In the genomic region with DNA sequence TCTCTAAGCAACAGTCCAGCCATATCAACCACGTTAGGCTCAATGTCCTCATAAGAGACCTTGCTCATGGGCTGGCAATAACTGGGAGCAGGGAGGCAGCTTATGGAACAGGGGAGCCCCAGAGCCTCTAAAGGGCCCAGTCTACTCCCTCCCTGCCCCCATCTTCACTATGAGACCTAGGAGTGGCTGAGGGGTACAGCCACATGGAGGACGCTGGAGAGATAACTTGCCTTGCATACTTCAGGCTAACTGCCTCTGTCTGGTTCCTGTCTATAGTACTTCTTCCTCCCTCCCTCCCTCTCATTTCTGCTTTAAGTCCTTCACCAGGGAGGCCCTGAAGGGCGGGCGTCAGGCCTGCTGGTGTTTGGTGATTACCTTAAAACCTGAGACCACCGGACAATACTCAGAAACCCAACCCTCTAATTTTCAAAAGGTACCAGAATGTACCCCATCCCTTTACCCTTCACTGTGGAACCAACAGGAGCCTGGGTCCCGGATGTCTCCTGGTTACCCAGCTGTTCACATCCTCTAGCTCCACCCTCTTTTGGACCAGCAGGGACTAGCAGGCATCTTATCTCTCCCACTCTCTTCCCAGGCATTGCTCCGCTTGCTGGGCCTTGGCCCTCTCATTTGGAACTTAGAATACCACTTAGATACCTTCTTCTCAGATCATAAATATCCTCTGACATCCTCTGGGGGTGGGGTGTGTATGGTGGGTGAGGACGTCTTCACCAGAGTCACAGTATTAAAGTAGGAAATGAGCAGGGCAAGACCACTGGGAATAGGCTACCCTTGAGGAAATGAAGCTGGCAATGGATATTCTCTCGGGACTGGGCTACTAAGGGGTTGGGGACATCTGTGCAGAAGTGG, we compare ENCODE assay signal across 11 mouse cellular contexts. TPM values are rescaled to one million over a fixed set of nuclear protein-coding genes. Genes with fewer than 3 reads are reported as not detected.
A peak's percentile ranks its signal among the peaks of the same experiment; 100 is the strongest.
DNase-seq lines count a peak whose midpoint lies in the region; ATAC-seq and TF ChIP-seq lines count a peak whose summit lies in the region.
"Had no signal": no experiment of that assay in that cellular context is flagged by ENCODE, and none has a peak within 500 bp of the region (broad histone marks: within the 10 kb centered on the region; RNA-seq: fewer than 3 reads in every experiment).

No protein-coding gene starts in this region.

- ATAC-seq in hindbrain, embryonic 13.5 days (ENCODE audit: low FRiP score): no peak
- no peak for ATAC-seq in erythroblast, adult 5-6 weeks (replicated peaks; ENCODE audit: low FRiP score, poor library complexity, severe bottlenecking)
- no peak for ATAC-seq in inflammation-experienced regulatory T-cells, adult 6 months
- no peak for ATAC-seq in forebrain, embryonic 11.5 days (replicated peaks; ENCODE audit: low FRiP score)

- no peak for TF ChIP-seq RAD21 in CH12.LX (IDR thresholded peaks at IDR 0.05; ENCODE audit: low read depth, low read length)

- 82% methylated on average over 9 of the region's 9 CpGs for WGBS in hindbrain, embryonic 13.5 days
- WGBS in hindbrain, embryonic 10.5 days: 82% methylated on average over 9 of the region's 9 CpGs
- 90% methylated on average over 9 of the region's 9 CpGs for WGBS in liver, adult 2 months
- 81% methylated on average over 9 of the region's 9 CpGs for WGBS in forebrain, embryonic 11.5 days

- no peak for TF ChIP-seq CTCF in CH12.LX (conservative IDR thresholded peaks at IDR 0.05 in 1 of 2, IDR thresholded peaks at IDR 0.05 in 1 of 2; ENCODE audit: low read depth in 2 of 2, low read length in 2 of 2)
- TF ChIP-seq CTCF in bone marrow macrophage, adult 2 months (IDR thresholded peaks at IDR 0.05; ENCODE audit: low read depth, low read length): no peak
- TF ChIP-seq CTCF in liver, adult 2 months (IDR thresholded peaks at IDR 0.05; ENCODE audit: low read depth, low read length): no peak

- no peaks in the 10 kb centered on the region for H3K9me3 ChIP-seq in hindbrain, embryonic 13.5 days
- no peaks in the 10 kb centered on the region for H3K9me3 ChIP-seq in hindbrain, embryonic 10.5 days
- no peaks in the 10 kb centered on the region for H3K9me3 ChIP-seq in CH12.LX (replicated peaks; ENCODE audit: low read length)
- no peaks in the 10 kb centered on the region for H3K9me3 ChIP-seq in forebrain, embryonic 11.5 days (ENCODE audit: control insufficient read depth, low read length)

- dilution Hi-C loops in CH12.LX (cut with MboI; ENCODE audit: extremely low pct_ligation_motif_present, extremely low pct_unique_long_range_greater_than_20kb, low sequenced_read_pairs): no loop called here

- peak overlapping the region; percentile 82; the same call in 1 of the 2 replicates for H3K4me2 ChIP-seq in hindbrain, embryonic 13.5 days
- H3K4me2 ChIP-seq in CH12.LX (ENCODE audit: insufficient read depth, low read depth, poor library complexity, severe bottlenecking): peak overlapping the region; percentile 53; the same call in 1 of the 2 replicates
- no peak overlapping the region for H3K4me2 ChIP-seq in forebrain, embryonic 11.5 days (ENCODE audit: low read depth, low read length, severe bottlenecking)

- H3K4me1 ChIP-seq in hindbrain, embryonic 13.5 days (replicated peaks): peaks cover 42% of the 10 kb centered on the region
- peaks cover 56% of the 10 kb centered on the region for H3K4me1 ChIP-seq in hindbrain, embryonic 10.5 days (replicated peaks)
- peaks cover 36 to 73% of the 10 kb centered on the region in 2 experiments for H3K4me1 ChIP-seq in CH12.LX (ENCODE audit: control insufficient read depth in 1 of 2, insufficient read depth in 2 of 2)
- peaks cover 59% of the 10 kb centered on the region for H3K4me1 ChIP-seq in bone marrow macrophage, adult 2 months (ENCODE audit: control insufficient read depth, insufficient read depth, low read length)
- peaks cover 11% of the 10 kb centered on the region for H3K4me1 ChIP-seq in liver, adult 2 months (ENCODE audit: control insufficient read depth, insufficient read depth, low read length)
- H3K4me1 ChIP-seq in forebrain, embryonic 11.5 days (replicated peaks; ENCODE audit: control insufficient read depth, insufficient read depth, low read length): peaks cover 4% of the 10 kb centered on the region

- TF ChIP-seq EP300 in CH12.LX (IDR thresholded peaks at IDR 0.05; ENCODE audit: low read length): no peak

- no peak for TF ChIP-seq POLR2A in CH12.LX (IDR thresholded peaks at IDR 0.05; ENCODE audit: low read depth, low read length)
- no peak for TF ChIP-seq POLR2A in bone marrow macrophage, adult 2 months (IDR thresholded peaks at IDR 0.05; ENCODE audit: borderline replicate concordance, low read depth, low read length)
- TF ChIP-seq POLR2A in liver, adult 2 months (IDR thresholded peaks at IDR 0.05; ENCODE audit: extremely low read depth, insufficient read depth, low read length): no peak

- H3K27ac ChIP-seq in hindbrain, embryonic 13.5 days: no peak overlapping the region
- no peak overlapping the region for H3K27ac ChIP-seq in hindbrain, embryonic 10.5 days
- peak overlapping the region; percentile 78; the same call in 1 of the 2 replicates for H3K27ac ChIP-seq in CH12.LX (ENCODE audit: insufficient read depth, low read depth)
- peak overlapping the region; percentile 96 for H3K27ac ChIP-seq in bone marrow macrophage, adult 2 months (ENCODE audit: insufficient read depth, low read depth, low read length)
- H3K27ac ChIP-seq in liver, adult 2 months (replicated peaks; ENCODE audit: insufficient read depth, low read depth, low read length): peak overlapping the region; percentile 75
- no peak overlapping the region for H3K27ac ChIP-seq in forebrain, embryonic 11.5 days (ENCODE audit: low read depth, low read length)

- in situ Hi-C loops in CH12.LX (cut with MboI; ENCODE audit: low pct_ligation_motif_present, low pct_unique_long_range_greater_than_20kb, low sequenced_read_pairs): loop anchor here (10.0 kb wide), 1 partner anchor 205 kb away; the partner anchor contains the start of gene Fndc10

- no peak for DNase-seq in hindbrain, embryonic 10.5 days (ENCODE audit: low spot score)
- no peak for DNase-seq in CH12.LX (ENCODE audit: extremely low read depth)
- no peak for DNase-seq in liver, adult 2 months (ENCODE audit: extremely low read depth, low read depth, low spot score)
- no peak for DNase-seq in forebrain, embryonic 11.5 days (ENCODE audit: low spot score)
- DNase-seq: adrenal gland, postnatal 25 days had no signal

- peaks cover 29% of the 10 kb centered on the region for H3K79me2 ChIP-seq in CH12.LX (replicated peaks; ENCODE audit: control insufficient read depth, extremely low read depth, insufficient read depth, poor library complexity, severe bottlenecking)
- peaks cover 16% of the 10 kb centered on the region for H3K79me2 ChIP-seq in liver, adult 2 months (ENCODE audit: control insufficient read depth, insufficient read depth, low read length)

- H3K27me3 ChIP-seq in hindbrain, embryonic 13.5 days: no peaks in the 10 kb centered on the region
- no peaks in the 10 kb centered on the region for H3K27me3 ChIP-seq in hindbrain, embryonic 10.5 days (ENCODE audit: insufficient read depth, poor library complexity, severe bottlenecking)
- H3K27me3 ChIP-seq in CH12.LX (replicated peaks): no peaks in the 10 kb centered on the region
- H3K27me3 ChIP-seq in liver, adult 2 months (ENCODE audit: control insufficient read depth, insufficient read depth, low read length): no peaks in the 10 kb centered on the region
- H3K27me3 ChIP-seq in forebrain, embryonic 11.5 days (ENCODE audit: control insufficient read depth, insufficient read depth, low read length): no peaks in the 10 kb centered on the region

- no peaks in the 10 kb centered on the region for H3K36me3 ChIP-seq in hindbrain, embryonic 13.5 days
- H3K36me3 ChIP-seq in hindbrain, embryonic 10.5 days: no peaks in the 10 kb centered on the region
- peaks cover 0 to 4% of the 10 kb centered on the region in 2 experiments for H3K36me3 ChIP-seq in CH12.LX (replicated peaks in 1 of 2; ENCODE audit: control insufficient read depth in 1 of 2, insufficient read depth in 1 of 2, low read length in 1 of 2)
- no peaks in the 10 kb centered on the region for H3K36me3 ChIP-seq in liver, adult 2 months (ENCODE audit: control insufficient read depth, insufficient read depth, low read length)
- H3K36me3 ChIP-seq in forebrain, embryonic 11.5 days (ENCODE audit: control insufficient read depth, insufficient read depth, low read length): no peaks in the 10 kb centered on the region

- H3K4me3 ChIP-seq in hindbrain, embryonic 13.5 days: no peak overlapping the region
- no peak overlapping the region for H3K4me3 ChIP-seq in hindbrain, embryonic 10.5 days
- no peak overlapping the region for H3K4me3 ChIP-seq in CH12.LX (replicated peaks in 1 of 3; ENCODE audit: low read depth in 2 of 3, low read length in 2 of 3, poor library complexity in 1 of 3)
- H3K4me3 ChIP-seq in bone marrow macrophage, adult 2 months (ENCODE audit: insufficient read depth, low read length): no peak overlapping the region
- H3K4me3 ChIP-seq in liver, adult 2 months (ENCODE audit: insufficient read depth, low read depth, low read length): no peak overlapping the region
- H3K4me3 ChIP-seq in forebrain, embryonic 11.5 days (ENCODE audit: low read depth, low read length): no peak overlapping the region

- peak overlapping the region; percentile 100; the same call in 1 of the 2 replicates for H3K9ac ChIP-seq in hindbrain, embryonic 13.5 days
- no peak overlapping the region for H3K9ac ChIP-seq in CH12.LX (ENCODE audit: insufficient read depth, low read depth)
- H3K9ac ChIP-seq in liver, adult 2 months (ENCODE audit: low read depth, low read length): no peak overlapping the region
- H3K9ac ChIP-seq in forebrain, embryonic 11.5 days (ENCODE audit: low read length): no peak overlapping the region

RNA-seq across cellular contexts. Expression of gene Gnb1, which starts 1.8 kb away (rescaled TPM):
- polyA plus RNA-seq in hindbrain, embryonic 13.5 days (2015; fragmentation: Nextera tagmentation; extraction: Ambion mirVana): 1,012 and 1,052 TPM in 2 replicates
- 633 and 670 TPM in 2 replicates for polyA plus RNA-seq in hindbrain, embryonic 10.5 days (2016; fragmentation: Nextera tagmentation; extraction: Ambion mirVana)
- 106 and 134 TPM in 2 replicates for total RNA-seq in CH12.LX (2012; rRNA removed)
- total RNA-seq in CH12.LX (2014; rRNA removed): 72.8 and 88.0 TPM in 2 replicates
- polyA plus RNA-seq in CH12.LX (2012; ENCODE audit: insufficient read length, low read depth): 407 and 450 TPM in 2 replicates
- 383 and 389 TPM in 2 replicates for polyA plus RNA-seq in bone marrow macrophage, adult 2 months (2012; ENCODE audit: insufficient read depth, insufficient read length, missing spikeins)
- 26.5 and 40.1 TPM in 2 replicates for total RNA-seq in liver, adult 2 months (2014; rRNA removed)
- 140 and 143 TPM in 2 replicates for polyA plus RNA-seq in liver, adult 2 months (2012; rRNA removed)
- 42.4 and 62.8 TPM in 2 replicates for total RNA-seq in erythroblast, adult 5-6 weeks (2015; ENCODE audit: low replicate concordance)
- 18.8 and 34.2 TPM in 2 replicates for total RNA-seq in erythroblast, adult 5-6 weeks (2017; ENCODE audit: low replicate concordance)
- 100 to 1,000 TPM in 1 of 3 experiments, 10 to 100 TPM in 2; 86.6 to 332 (median 86.7) TPM for polyA plus RNA-seq in inflammation-experienced regulatory T-cells, adult 6 months (2017; shearing (Covaris generic))
- 745 and 764 TPM in 2 replicates for polyA plus RNA-seq in forebrain, embryonic 11.5 days (2014; fragmentation: Nextera tagmentation; extraction: Ambion mirVana)

RNA-seq across cellular contexts. Expression of gene Tmem52, which starts 20.4 kb away (rescaled TPM):
- not detected in 2 replicates for polyA plus RNA-seq in hindbrain, embryonic 13.5 days (2015; fragmentation: Nextera tagmentation; extraction: Ambion mirVana)
- 0.22 TPM in 1 of 2 replicates, not detected in the other for polyA plus RNA-seq in hindbrain, embryonic 10.5 days (2016; fragmentation: Nextera tagmentation; extraction: Ambion mirVana)
- 0.13 and 0.59 TPM in 2 replicates for total RNA-seq in CH12.LX (2012; rRNA removed)
- not detected in 2 replicates for total RNA-seq in CH12.LX (2014; rRNA removed)
- polyA plus RNA-seq in CH12.LX (2012; ENCODE audit: insufficient read length, low read depth): 0.34 TPM in 1 of 2 replicates, not detected in the other
- polyA plus RNA-seq in bone marrow macrophage, adult 2 months (2012; ENCODE audit: insufficient read depth, insufficient read length, missing spikeins): not detected in 2 replicates
- not detected in 2 replicates for total RNA-seq in liver, adult 2 months (2014; rRNA removed)
- not detected in 2 replicates for polyA plus RNA-seq in liver, adult 2 months (2012; rRNA removed)
- not detected in 2 replicates for total RNA-seq in erythroblast, adult 5-6 weeks (2015; ENCODE audit: low replicate concordance)
- total RNA-seq in erythroblast, adult 5-6 weeks (2017; ENCODE audit: low replicate concordance): not detected in 2 replicates
- not detected for polyA plus RNA-seq in inflammation-experienced regulatory T-cells, adult 6 months (2017; shearing (Covaris generic))
- polyA plus RNA-seq in forebrain, embryonic 11.5 days (2014; fragmentation: Nextera tagmentation; extraction: Ambion mirVana): not detected in 2 replicates
- total RNA-seq: granulocyte monocyte progenitor cell, adult 5-6 weeks had no signal
- polyA plus RNA-seq: erythroblast, embryonic 14.5 days had no signal

Comparison
In these comparisons a context has a peak if more than half of its experiments do, and no peak if none do; other contexts are left out.
1. H3K27ac ChIP-seq: peak in CH12.LX (single experiment), bone marrow macrophage, adult 2 months (single experiment) and liver, adult 2 months (single experiment); none in hindbrain, embryonic 13.5 days (single experiment), hindbrain, embryonic 10.5 days (single experiment) and forebrain, embryonic 11.5 days (single experiment).